Mouse (Mus musculus): ENCODE measurements around the gene Cwc27. TPM values are rescaled to one million over a fixed set of nuclear protein-coding genes. Genes with fewer than 3 reads are reported as not detected.

The Cwc27 gene
- total RNA-seq, 2 experiments from 2014 or later, result 28.0 to 49.0 TPM

Other genes starting within 250 kb of the Cwc27 start
- 24.4 and 31.2 TPM in 2 replicates for gene Srek1ip1, start 24.7 kb downstream of the Cwc27 start, total RNA-seq (2014; fragmentation: Nextera tagmentation)
- gene Srek1ip1, start 24.7 kb downstream of the Cwc27 start, total RNA-seq (2017), result 29.7 and 43.5 TPM in 2 replicates
- not detected in 2 replicates for gene Shisal2b, start 46.8 kb upstream of the Cwc27 start, total RNA-seq (2014; fragmentation: Nextera tagmentation)
- gene Shisal2b, start 46.8 kb upstream of the Cwc27 start, total RNA-seq (2017), result not detected in 2 replicates
- not detected in 2 replicates for gene Rgs7bp, start 237.8 kb upstream of the Cwc27 start, total RNA-seq (2014; fragmentation: Nextera tagmentation)
- gene Rgs7bp, start 237.8 kb upstream of the Cwc27 start, total RNA-seq (2017), result 0.04 TPM in 1 of 2 replicates, not detected in the other